Mouse (Mus musculus) kidney, adult 2 months (tissue): ENCODE results near the gene Apmap. TPM values are rescaled to one million over a fixed set of nuclear protein-coding genes. Genes with fewer than 3 reads are reported as not detected.

Experiments used
- DNase-seq: peaks from one replicate; pipeline ENCODE4 v3.0.0; 2021
- H3K27ac ChIP-seq: fragments of 200-500 bp; 2 replicates; pipeline ENCODE4 v1.5.1; 2012; ENCODE audit warnings: low read depth, low read length, control low read depth, inconsistent platforms; ENCODE audit not compliant: insufficient read depth
- H3K27me3 ChIP-seq: fragments of 200-500 bp; replicated peaks from 2 replicates; pipeline ENCODE4 v1.6.1; 2012; ENCODE audit warnings: mild to moderate bottlenecking, moderate library complexity, low read length, inconsistent platforms; ENCODE audit not compliant: control insufficient read depth, insufficient read depth
- H3K36me3 ChIP-seq: fragments of 200-500 bp; 2 replicates; pipeline ENCODE4 v1.6.1; 2012; ENCODE audit warnings: mild to moderate bottlenecking, moderate library complexity, low read length, inconsistent platforms; ENCODE audit not compliant: control insufficient read depth, insufficient read depth
- H3K4me1 ChIP-seq: fragments of 200-500 bp; 2 replicates; pipeline ENCODE4 v1.6.1; 2011; ENCODE audit warnings: low read length; ENCODE audit not compliant: control insufficient read depth, insufficient read depth
- H3K4me3 ChIP-seq: fragments of 200-500 bp; 2 replicates; pipeline ENCODE4 v1.5.1; 2011; ENCODE audit warnings: mild to moderate bottlenecking, low read depth, low read length, control low read depth; ENCODE audit not compliant: insufficient read depth
- CTCF ChIP-seq: fragments of 200-500 bp; conservative IDR thresholded peaks from 2 replicates; pipeline ENCODE4 v1.5.1; 2011; ENCODE audit warnings: low read depth, mild to moderate bottlenecking, control low read depth, low read length, moderate library complexity, mixed read lengths; ENCODE audit not compliant: insufficient read depth, insufficient read length
- POLR2A ChIP-seq: fragments of 200-500 bp; IDR thresholded peaks from one replicate; pipeline ENCODE4 v1.6.1; 2011; ENCODE audit warnings: low read depth, low read length, control low read depth
- WGBS: fragments of 180-500 bp; shearing (Covaris S2); methylation state at CpG from one replicate; pipeline ENCODE4 v1.1.7; 2018; 5-methylcytosine and 5-hydroxymethylcytosine counted together
- polyA plus RNA-seq: library from polyadenylated mRNA; depleted of rRNA; stranded (reverse); fragments of >200 nt; gene quantifications from 2 replicates; pipeline ENCODE4 v1.2.3, GENCODE M21; 2012

Gene Apmap
- polyA plus RNA-seq, 1 experiment, result 172 TPM

GRCm38 (mm10) chr2:150600263-150600662 is 8.1 kb downstream of the Apmap start:
- Histone ChIP-seq H3K27ac (no peak overlapping the region), H3K4me3 (no peak overlapping the region), H3K36me3 (no peaks in the 10 kb centered on the region), H3K27me3 (no peaks in the 10 kb centered on the region), H3K4me1 (peaks cover 18% of the 10 kb centered on the region; the same call in 1 of the 2 replicates)
- peak; percentile 80 for DNase-seq
- WGBS, result 62% methylated on average over 2 of the region's 2 CpGs
- TF ChIP-seq CTCF (no peak), POLR2A (no peak)

- no peak overlapping the region for H3K4me3 ChIP-seq
- peak; percentile 88 for DNase-seq
- no peaks in the 10 kb centered on the region for H3K27me3 ChIP-seq
- no peak overlapping the region for H3K27ac ChIP-seq
- TF ChIP-seq POLR2A, result no peak
- no peak for TF ChIP-seq CTCF
- WGBS, result 65% methylated on average over 3 of the region's 3 CpGs
- H3K36me3 ChIP-seq, result no peaks in the 10 kb centered on the region
- H3K4me1 ChIP-seq, result peaks cover 11% of the 10 kb centered on the region; the same call in 1 of the 2 replicates
Measured at GRCm38 (mm10) chr2:150595411-150596190, 12.8 kb downstream of the Apmap start.

GRCm38 (mm10) chr2:150589076-150589475 is 19.3 kb downstream of the Apmap start:
- H3K27me3 ChIP-seq, result no peaks in the 10 kb centered on the region
- 87% methylated on average over 11 of the region's 11 CpGs for WGBS
- TF ChIP-seq POLR2A (no peak), CTCF (no peak)
- H3K4me3 ChIP-seq, result no peak overlapping the region
- no peak for DNase-seq
- no peak overlapping the region for H3K27ac ChIP-seq
- H3K36me3 ChIP-seq, result peaks cover 2% of the 10 kb centered on the region; the same call in 1 of the 2 replicates
- no peaks in the 10 kb centered on the region for H3K4me1 ChIP-seq

GRCm38 (mm10) chr2:150579628-150580027 is 28.7 kb downstream of the Apmap start:
- TF ChIP-seq CTCF, result no peak
- no peak for TF ChIP-seq POLR2A
- Histone ChIP-seq H3K4me1 (no peaks in the 10 kb centered on the region), H3K36me3 (no peaks in the 10 kb centered on the region), H3K4me3 (no peak overlapping the region), H3K27me3 (no peaks in the 10 kb centered on the region), H3K27ac (no peak overlapping the region)
- DNase-seq, result no peak
- WGBS, result 96% methylated on average over 1 of the region's 1 CpGs

GRCm38 (mm10) chr2:150578603-150579002 is 29.8 kb downstream of the Apmap start:
- 87% methylated on average over 5 of the region's 5 CpGs for WGBS
- no peak overlapping the region for H3K27ac ChIP-seq

GRCm38 (mm10) chr2:150576256-150576655 is 32.1 kb downstream of the Apmap start:
- Histone ChIP-seq H3K27me3 (no peaks in the 10 kb centered on the region), H3K4me3 (no peak overlapping the region), H3K27ac (no peak overlapping the region), H3K36me3 (no peaks in the 10 kb centered on the region), H3K4me1 (no peaks in the 10 kb centered on the region)
- no peak for DNase-seq
- WGBS, result 96% methylated on average over 1 of the region's 1 CpGs
- no peak for TF ChIP-seq POLR2A
- TF ChIP-seq CTCF, result no peak

More at GRCm38 (mm10) chr2:150578603-150579002, 29.8 kb downstream of the Apmap start:
- DNase-seq, result no peak
- Histone ChIP-seq H3K4me3 (no peak overlapping the region), H3K4me1 (no peaks in the 10 kb centered on the region), H3K27me3 (no peaks in the 10 kb centered on the region), H3K36me3 (no peaks in the 10 kb centered on the region)
- no peak for TF ChIP-seq POLR2A
- TF ChIP-seq CTCF, result no peak

- H3K4me3 ChIP-seq, result no peak overlapping the region
- H3K27me3 ChIP-seq, result no peaks in the 10 kb centered on the region
- 95% methylated on average over 3 of the region's 3 CpGs for WGBS
- no peaks in the 10 kb centered on the region for H3K4me1 ChIP-seq
- TF ChIP-seq CTCF, result no peak
- TF ChIP-seq POLR2A, result no peak
- H3K36me3 ChIP-seq, result no peaks in the 10 kb centered on the region
- no peak for DNase-seq
- H3K27ac ChIP-seq, result no peak overlapping the region
Measured at GRCm38 (mm10) chr2:150572463-150572862, 35.9 kb downstream of the Apmap start.
